Mouse (Mus musculus) embryonic stem cell, embryonic (primary cell): Measurements from ENCODE around the gene Mospd3.

Source experiments
- CTCF ChIA-PET, 4 experiments: fragments of 300-600 bp in 2 of 4; fragments of 350-600 bp in 2 of 4; sonication (Branson Sonifier 250); formaldehyde crosslinking; loops; one replicate each; lab custom pipeline; 2022; ENCODE audit warnings: inconsistent platforms in 2 of 4; lab: Charles Lee
- POLR2A ChIA-PET, 4 experiments: fragments of 300-600 bp in 2 of 4; fragments of 350-600 bp in 2 of 4; sonication (Branson Sonifier 250); formaldehyde crosslinking; loops; one replicate each; lab custom pipeline; 2022; ENCODE audit warnings: antibody characterized with exemption in 4 of 4, inconsistent platforms in 1 of 4; lab: Charles Lee

Gene Mospd3

GRCm38 (mm10) chr5:137600619-137601364 is at the start of gene Mospd3:
Gene Mospd3 (minus strand): TSS chr5:137601058.
- CTCF ChIA-PET: interaction anchor here (0.5 to 1.5 kb wide), 13 partner anchors 10 to 373 kb away, joined by 3 to 8 read pairs (median 4); partner anchors contain the start of genes Fbxo24 (in 1 of the 4), Lrch4 (in 1 of the 4) and Pop7 (in 1 of the 4)

DNA sequence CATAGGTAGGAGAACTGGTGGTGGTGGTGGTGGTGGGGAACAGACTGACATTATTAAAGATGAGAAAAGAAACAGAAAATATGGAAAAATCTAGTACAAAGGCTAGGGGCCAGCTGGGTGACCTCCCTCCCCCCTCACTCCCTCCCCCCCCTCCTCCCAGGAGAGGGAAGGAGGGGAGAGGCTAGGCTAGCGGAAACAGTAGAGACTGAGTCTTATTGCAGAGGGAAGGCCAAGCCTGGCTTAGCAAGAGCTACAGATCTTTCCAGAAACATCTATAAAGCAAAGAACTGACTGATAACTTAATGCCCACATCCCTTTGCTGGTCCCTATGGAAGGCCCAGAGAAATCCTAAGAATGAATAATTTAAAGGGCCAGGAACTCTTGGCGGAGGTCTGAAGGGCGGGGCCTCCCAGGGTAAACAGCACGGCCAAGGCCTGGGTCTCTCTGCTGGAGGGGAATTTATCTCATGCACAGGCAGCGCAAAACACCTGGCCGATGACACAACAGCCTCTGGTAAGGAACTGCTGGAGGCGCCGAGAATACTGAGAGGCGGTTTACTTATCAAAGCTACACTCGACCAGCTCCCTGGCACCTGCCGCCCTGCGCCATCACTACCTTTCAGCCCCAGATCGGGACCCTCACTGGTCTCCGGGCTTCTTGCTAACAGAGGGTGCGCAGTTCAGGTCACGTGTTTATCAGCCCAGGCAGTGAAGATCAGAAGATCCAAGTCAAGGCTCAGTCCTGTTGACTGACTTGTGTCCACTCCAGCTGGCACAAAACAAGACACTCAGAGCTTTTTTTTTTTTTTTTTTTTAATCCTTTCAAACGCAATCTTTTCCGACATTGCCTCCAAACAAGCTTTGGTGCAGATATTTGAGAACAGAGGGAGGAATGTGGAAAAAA is 49.1 kb upstream of the Mospd3 start:
- ChIA-PET POLR2A (interaction anchor here in 3 of 4 experiments (0.6 to 4.0 kb wide), 25 partner anchors 9 to 720 kb away, joined by 3 to 19 read pairs (median 3); partner anchors contain the start of genes Mospd3 (in 2 of the 3), Sap25 (in 2 of the 3), Agfg2 (in 1 of the 3) and Pop7 (in 1 of the 3)), CTCF (interaction anchor here (0.6 to 7.7 kb wide), 15 partner anchors 8 to 360 kb away, joined by 3 to 87 read pairs (median 5); partner anchors contain the start of genes Sap25 (in 3 of the 4) and Pop7 (in 1 of the 4))

More at GRCm38 (mm10) chr5:137600619-137601364, at the start of gene Mospd3:
- POLR2A ChIA-PET: interaction anchor here (0.6 to 3.0 kb wide), 51 partner anchors 8 to 555 kb away, joined by 3 to 40 read pairs (median 4); partner anchors contain the start of genes Pcolce (in 3 of the 4), Fbxo24 (in 2 of the 4), Gm20605 (in 2 of the 4) and Pop7 (in 2 of the 4)

- ChIA-PET POLR2A (interaction anchor here in 3 of 4 experiments (0.7 to 4.0 kb wide), 17 partner anchors 8 to 719 kb away, joined by 3 to 19 read pairs (median 4); partner anchors contain the start of genes Sap25 (in 2 of the 3), Agfg2 (in 1 of the 3) and Mospd3 (in 1 of the 3)), CTCF (interaction anchor here in 3 of 4 experiments (1.3 to 7.7 kb wide), 5 partner anchors 8 to 147 kb away, joined by 3 to 87 read pairs (median 9); partner anchors contain the start of genes Sap25 (in 2 of the 3) and Pop7 (in 1 of the 3))
These were observed 48.4 kb upstream of the Mospd3 start for GRCm38 (mm10) chr5:137649251-137649650.

GRCm38 (mm10) chr5:137647827-137648601 is 47.2 kb upstream of the Mospd3 start:
- CTCF ChIA-PET: interaction anchor here in 1 of 4 experiments (1.2 to 7.7 kb wide), 2 partner anchors 6 to 9 kb away, joined by 4 to 87 read pairs; partner anchors contain the start of gene Sap25

DNA sequence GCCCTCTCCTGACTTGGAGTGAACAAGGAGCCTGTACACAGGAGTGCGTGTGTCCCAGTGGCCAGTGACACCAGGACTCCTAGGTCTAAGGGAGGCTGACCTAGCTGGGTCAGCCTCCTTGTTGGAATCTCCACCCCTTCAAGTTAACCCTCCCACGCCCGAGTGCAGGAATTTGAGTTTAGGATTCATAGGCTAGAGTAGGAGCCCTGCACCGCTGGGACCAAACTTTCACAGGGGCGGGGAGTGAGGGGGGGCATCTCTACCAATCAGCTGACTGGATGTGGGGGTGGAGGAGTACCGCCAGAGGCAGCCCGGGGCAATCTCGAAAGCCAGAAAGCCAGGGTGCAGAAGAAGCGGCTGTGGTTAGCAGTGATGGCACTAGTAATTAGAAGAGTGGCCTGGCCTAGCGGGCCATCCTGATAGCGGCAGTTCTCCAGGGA is 44.8 kb upstream of the Mospd3 start, which contains the start of gene Irs3:
TSS of gene Irs3 (minus strand) at position 63 of the 440 bp plus-strand sequence.
- POLR2A ChIA-PET: interaction anchor here in 3 of 4 experiments (0.7 to 9.6 kb wide), 6 partner anchors 11 to 114 kb away, joined by 3 to 163 read pairs (median 4); partner anchors contain the start of genes Fbxo24 (in 1 of the 3), Gm20605 (in 1 of the 3) and Lrch4 (in 1 of the 3)
- CTCF ChIA-PET: interaction anchor here (0.6 to 1.9 kb wide), 5 partner anchors 9 to 114 kb away, joined by 3 to 7 read pairs (median 4); no protein-coding TSS in a partner anchor

More at GRCm38 (mm10) chr5:137647827-137648601, 47.2 kb upstream of the Mospd3 start:
- POLR2A ChIA-PET: interaction anchor here in 2 of 4 experiments (0.8 to 1.2 kb wide), 4 partner anchors 9 to 112 kb away, joined by 3 to 4 read pairs (median 3); partner anchors contain the start of genes Fbxo24 (in 1 of the 2) and Lrch4 (in 1 of the 2)

DNA sequence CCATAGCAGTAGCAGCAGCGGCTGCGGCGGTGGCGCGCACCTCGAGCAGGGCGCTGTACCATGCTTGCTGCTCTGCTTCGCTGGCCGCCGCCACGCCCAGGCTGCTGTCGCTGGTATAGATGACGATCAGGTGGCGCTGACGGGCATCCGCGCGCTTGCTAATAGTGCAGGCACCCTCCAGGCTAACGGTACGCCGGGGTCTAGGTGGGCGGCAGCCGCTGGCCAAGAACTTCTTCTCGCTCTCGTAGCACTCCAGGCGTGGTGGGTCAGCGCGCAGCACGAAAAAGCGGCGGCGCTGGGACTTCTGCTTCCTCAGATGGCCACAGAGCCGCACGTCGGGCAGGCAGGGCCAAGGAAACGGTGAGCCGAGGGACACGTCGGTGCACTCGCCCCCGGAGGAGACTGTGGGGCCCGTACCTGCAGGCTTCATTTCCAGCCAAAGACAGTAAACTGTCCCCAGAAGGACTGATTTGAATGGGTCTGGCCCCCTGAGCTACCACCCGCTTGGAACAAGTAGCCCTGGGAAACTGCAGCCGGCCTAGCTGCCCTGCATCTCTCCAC is 44.3 kb upstream of the Mospd3 start:
- ChIA-PET POLR2A (interaction anchor here in 2 of 4 experiments (0.6 to 9.6 kb wide), 10 partner anchors 11 to 307 kb away, joined by 3 to 163 read pairs (median 4); partner anchors contain the start of genes Fbxo24 (in 2 of the 2), Gm20605 (in 2 of the 2), Lrch4 (in 2 of the 2) and Ppp1r35 (in 1 of the 2)), CTCF (interaction anchor here (0.6 to 6.4 kb wide), 9 partner anchors 6 to 115 kb away, joined by 3 to 87 read pairs (median 6); no protein-coding TSS in a partner anchor)

DNA sequence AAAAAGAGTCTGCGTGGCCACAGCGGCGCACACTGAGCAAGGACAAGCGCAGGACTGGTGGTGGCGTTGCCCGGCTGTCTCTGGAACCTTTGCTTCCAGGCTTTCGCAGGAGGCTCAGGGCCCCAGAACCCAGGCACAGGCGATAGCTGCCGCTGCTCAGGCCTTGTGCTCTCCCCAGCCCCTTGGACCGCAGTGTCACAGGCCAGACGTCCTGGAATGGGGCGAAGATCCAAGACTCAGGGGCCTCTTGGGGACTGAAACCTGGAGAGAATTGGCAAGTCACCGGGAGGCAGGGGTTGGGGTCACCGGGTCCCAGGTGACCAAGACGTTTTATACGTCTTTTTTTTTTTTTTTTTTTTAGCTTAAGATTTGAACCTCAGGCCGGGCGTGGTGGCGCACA is 43.6 kb upstream of the Mospd3 start:
- ChIA-PET POLR2A (interaction anchor here in 3 of 4 experiments (0.6 to 9.6 kb wide), 27 partner anchors 8 to 306 kb away, joined by 3 to 163 read pairs (median 4); partner anchors contain the start of genes Fbxo24 (in 2 of the 3), Gm20605 (in 2 of the 3), Lrch4 (in 2 of the 3) and Pcolce (in 2 of the 3)), CTCF (interaction anchor here (0.6 to 6.4 kb wide), 15 partner anchors 7 to 155 kb away, joined by 3 to 87 read pairs (median 6); partner anchors contain the start of genes Fbxo24 (in 1 of the 4), Gm20605 (in 1 of the 4) and Lrch4 (in 1 of the 4))

DNA sequence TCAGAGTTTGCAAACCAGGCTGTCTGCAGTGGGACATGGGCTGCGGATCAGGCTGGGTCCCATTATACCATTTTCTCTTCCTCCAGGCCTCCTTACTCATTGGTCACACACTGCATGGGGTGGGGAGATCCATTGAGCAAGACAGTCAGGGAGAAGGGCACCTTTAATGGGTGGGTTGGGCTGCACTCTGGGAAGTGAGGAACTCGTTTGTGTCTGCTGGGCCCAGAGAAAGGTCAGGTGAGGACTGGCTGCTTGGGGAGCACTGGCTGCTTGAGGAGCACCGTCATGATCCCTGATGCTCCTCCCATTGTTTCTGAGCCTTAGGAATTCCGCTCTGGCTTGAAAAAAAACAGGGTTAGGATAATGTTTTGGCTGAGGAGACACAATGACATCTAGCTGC is 42.0 kb upstream of the Mospd3 start:
- ChIA-PET POLR2A (interaction anchor here in 2 of 4 experiments (0.6 to 9.6 kb wide), 16 partner anchors 8 to 243 kb away, joined by 3 to 163 read pairs (median 4); partner anchors contain the start of genes Fbxo24 (in 2 of the 2), Gm20605 (in 2 of the 2), Lrch4 (in 2 of the 2) and Tsc22d4 (in 1 of the 2)), CTCF (interaction anchor here in 3 of 4 experiments (0.7 to 6.4 kb wide), 13 partner anchors 9 to 124 kb away, joined by 3 to 87 read pairs (median 6); partner anchors contain the start of genes Fbxo24 (in 1 of the 3), Gigyf1 (in 1 of the 3), Gm20605 (in 1 of the 3) and Lrch4 (in 1 of the 3))

DNA sequence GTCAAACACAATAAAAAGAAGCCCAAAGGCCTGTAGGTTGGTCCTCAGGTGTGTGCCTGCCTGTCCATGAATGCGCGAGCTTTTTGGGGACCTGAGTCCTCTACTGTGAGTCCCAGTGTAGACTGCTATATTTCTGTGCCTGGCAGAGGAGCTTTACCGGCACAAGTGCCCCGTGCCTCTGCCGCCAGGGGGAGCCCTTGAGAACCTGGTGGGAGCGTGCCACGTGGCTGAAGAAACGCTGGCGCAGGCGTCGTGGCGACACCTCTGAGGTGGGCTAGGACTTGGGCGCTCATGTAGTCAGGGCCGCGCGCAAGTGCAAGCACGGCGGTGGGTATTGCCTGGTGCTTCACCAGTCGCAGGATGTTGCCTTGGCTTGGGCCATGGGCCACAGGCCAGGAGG is 40.2 kb upstream of the Mospd3 start, which contains the start of gene Sap25:
TSS of gene Sap25 (plus strand) at position 281 of the 400 bp plus-strand sequence.
- ChIA-PET POLR2A (interaction anchor here (0.6 to 9.6 kb wide), 39 partner anchors 9 to 789 kb away, joined by 3 to 163 read pairs (median 4); partner anchors contain the start of genes Fbxo24 (in 3 of the 4), Gm20605 (in 3 of the 4), Lrch4 (in 3 of the 4) and Pop7 (in 2 of the 4)), CTCF (interaction anchor here (0.5 to 6.4 kb wide), 78 partner anchors 7 to 934 kb away, joined by 3 to 87 read pairs (median 4); partner anchors contain the start of genes Fbxo24 (in 3 of the 4), Lrch4 (in 3 of the 4), Agfg2 (in 2 of the 4) and Tsc22d4 (in 2 of the 4))

- CTCF ChIA-PET: interaction anchor here in 3 of 4 experiments (0.9 to 6.4 kb wide), 6 partner anchors 10 to 26 kb away, joined by 4 to 87 read pairs (median 8); partner anchors contain the start of genes Fbxo24 (in 1 of the 3), Gm20605 (in 1 of the 3), Lrch4 (in 1 of the 3) and Pcolce (in 1 of the 3)
- POLR2A ChIA-PET: interaction anchor here in 3 of 4 experiments (0.6 to 9.6 kb wide), 12 partner anchors 9 to 1539 kb away, joined by 3 to 163 read pairs (median 4); partner anchors contain the start of genes Fbxo24 (in 2 of the 3), Gm20605 (in 2 of the 3), Lrch4 (in 2 of the 3) and Pcolce (in 1 of the 3)
These were observed 38.6 kb upstream of the Mospd3 start for GRCm38 (mm10) chr5:137639472-137639871.

DNA sequence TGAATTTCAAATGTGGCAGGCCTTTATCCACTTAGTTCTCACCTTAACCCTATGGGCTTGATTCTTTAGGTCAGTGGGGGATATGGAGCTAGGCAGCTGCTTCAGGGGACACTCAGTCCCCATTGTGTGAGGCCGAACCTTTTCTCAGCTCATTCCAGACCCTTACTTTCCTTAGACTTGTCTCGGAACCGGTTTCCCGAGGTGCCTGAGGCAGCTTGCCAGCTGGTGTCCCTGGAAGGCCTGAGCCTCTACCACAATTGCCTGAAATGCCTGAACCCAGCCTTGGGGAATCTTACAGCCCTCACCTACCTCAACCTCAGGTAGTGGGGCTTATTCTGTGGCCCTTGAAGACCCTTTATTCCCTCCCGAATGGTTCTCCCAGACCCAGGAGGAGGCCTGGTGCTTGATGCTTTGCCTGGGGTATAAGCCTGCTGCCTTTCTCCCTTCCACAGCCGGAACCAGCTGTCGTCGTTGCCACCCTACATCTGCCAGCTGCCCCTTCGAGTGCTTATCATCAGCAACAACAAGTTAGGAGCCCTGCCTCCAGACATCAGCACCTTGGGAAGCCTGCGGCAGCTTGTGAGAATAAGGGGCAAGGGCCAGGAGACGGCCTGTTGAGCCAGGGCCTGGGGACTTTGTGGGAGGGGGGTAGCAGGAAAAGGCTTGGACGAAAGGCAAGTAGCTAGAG is 32.7 kb upstream of the Mospd3 start:
- CTCF ChIA-PET: interaction anchor here in 3 of 4 experiments (0.6 to 1.5 kb wide), 9 partner anchors 7 to 132 kb away, joined by 3 to 4 read pairs (median 3); partner anchors contain the start of genes Gigyf1 (in 1 of the 3), Pop7 (in 1 of the 3) and Sap25 (in 1 of the 3)
- POLR2A ChIA-PET: interaction anchor here in 3 of 4 experiments (0.6 to 10.2 kb wide), 17 partner anchors 8 to 150 kb away, joined by 3 to 163 read pairs (median 3); partner anchors contain the start of genes Irs3 (in 2 of the 3), Pop7 (in 2 of the 3) and Sap25 (in 2 of the 3)

DNA sequence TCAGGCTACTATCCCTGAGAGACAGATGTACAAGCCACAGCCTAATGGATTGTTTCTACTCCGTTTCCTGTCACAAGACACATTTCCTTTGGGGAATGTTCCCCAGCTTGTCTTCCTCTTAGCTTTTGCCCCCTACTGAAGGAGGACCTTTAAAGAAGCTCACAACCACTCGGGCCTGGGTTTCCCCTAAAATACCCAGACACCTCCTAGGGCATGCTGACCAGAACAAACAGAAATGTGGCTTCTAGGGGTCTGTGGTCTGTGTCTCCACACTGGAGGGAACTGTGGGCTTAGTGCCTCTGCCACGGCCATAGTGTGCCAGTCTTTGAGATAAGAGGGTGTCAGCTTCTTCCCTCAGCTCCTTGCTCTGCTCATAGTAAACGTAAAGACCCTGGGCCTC is 30.7 kb upstream of the Mospd3 start:
- ChIA-PET POLR2A (interaction anchor here (0.6 to 13.0 kb wide), 40 partner anchors 9 to 609 kb away, joined by 3 to 163 read pairs (median 6); partner anchors contain the start of genes Sap25 (in 4 of the 4), Mospd3 (in 3 of the 4), Pcolce (in 3 of the 4) and Pop7 (in 3 of the 4)), CTCF (interaction anchor here (1.0 to 5.1 kb wide), 13 partner anchors 10 to 129 kb away, joined by 3 to 70 read pairs (median 4); partner anchors contain the start of genes Sap25 (in 4 of the 4) and Pop7 (in 2 of the 4))

GRCm38 (mm10) chr5:137631171-137631570 is 30.3 kb upstream of the Mospd3 start:
- CTCF ChIA-PET: interaction anchor here (0.7 to 5.1 kb wide), 15 partner anchors 10 to 129 kb away, joined by 3 to 70 read pairs (median 4); partner anchors contain the start of genes Sap25 (in 4 of the 4), Pop7 (in 2 of the 4) and Pcolce (in 1 of the 4)
- POLR2A ChIA-PET: interaction anchor here (0.7 to 13.0 kb wide), 42 partner anchors 10 to 148 kb away, joined by 3 to 163 read pairs (median 6); partner anchors contain the start of genes Sap25 (in 4 of the 4), Mospd3 (in 3 of the 4), Pcolce (in 3 of the 4) and Pop7 (in 3 of the 4)
